Mouse (Mus musculus): ENCODE results near the gene Lgr4. TPM values are rescaled to one million over a fixed set of nuclear protein-coding genes. Genes with fewer than 3 reads are reported as not detected.

Gene Lgr4
- polyA plus RNA-seq, 1 experiment from 2014 or later = 8.1 TPM

DNA sequence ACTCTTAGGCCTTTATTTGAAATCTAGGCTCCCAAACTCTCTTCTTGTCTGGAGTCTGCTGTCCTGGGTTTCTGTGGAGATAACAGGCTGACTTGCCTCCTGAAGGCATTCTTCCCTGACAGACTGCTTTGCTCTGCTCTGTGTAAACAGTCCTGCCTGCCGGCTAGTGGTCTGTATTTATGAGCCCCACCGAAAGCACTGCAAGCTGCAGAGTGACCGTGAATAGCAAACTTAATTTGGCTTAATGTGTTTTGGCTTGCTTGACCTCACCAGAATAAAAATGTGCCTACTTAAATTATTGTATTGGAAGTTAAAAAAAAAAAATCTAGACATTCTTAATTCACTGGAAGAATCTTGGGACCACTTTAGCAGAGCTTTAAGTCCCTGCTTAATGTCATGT lies 71.7 kb downstream of the Lgr4 start:
- Histone ChIP-seq H3K9ac (no peak overlapping the region), H3K9me3 (no peaks in the 10 kb centered on the region), H3K27me3 (replicated peaks) (no peaks in the 10 kb centered on the region), H3K36me3 (replicated peaks) (no peaks in the 10 kb centered on the region), H3K4me1 (0 out of 2 replicates have a peak, but pooled peaks cover 5% of the 10 kb centered on the region), H3K4me2 (no peak overlapping the region), H3K4me3 (no peak overlapping the region), H3K27ac (no peak overlapping the region)
- ATAC-seq (replicated peaks) = no peak; the same call in 1 of the 2 replicates
- WGBS = 0% methylated on average over 3 of the region's 3 CpGs

DNA sequence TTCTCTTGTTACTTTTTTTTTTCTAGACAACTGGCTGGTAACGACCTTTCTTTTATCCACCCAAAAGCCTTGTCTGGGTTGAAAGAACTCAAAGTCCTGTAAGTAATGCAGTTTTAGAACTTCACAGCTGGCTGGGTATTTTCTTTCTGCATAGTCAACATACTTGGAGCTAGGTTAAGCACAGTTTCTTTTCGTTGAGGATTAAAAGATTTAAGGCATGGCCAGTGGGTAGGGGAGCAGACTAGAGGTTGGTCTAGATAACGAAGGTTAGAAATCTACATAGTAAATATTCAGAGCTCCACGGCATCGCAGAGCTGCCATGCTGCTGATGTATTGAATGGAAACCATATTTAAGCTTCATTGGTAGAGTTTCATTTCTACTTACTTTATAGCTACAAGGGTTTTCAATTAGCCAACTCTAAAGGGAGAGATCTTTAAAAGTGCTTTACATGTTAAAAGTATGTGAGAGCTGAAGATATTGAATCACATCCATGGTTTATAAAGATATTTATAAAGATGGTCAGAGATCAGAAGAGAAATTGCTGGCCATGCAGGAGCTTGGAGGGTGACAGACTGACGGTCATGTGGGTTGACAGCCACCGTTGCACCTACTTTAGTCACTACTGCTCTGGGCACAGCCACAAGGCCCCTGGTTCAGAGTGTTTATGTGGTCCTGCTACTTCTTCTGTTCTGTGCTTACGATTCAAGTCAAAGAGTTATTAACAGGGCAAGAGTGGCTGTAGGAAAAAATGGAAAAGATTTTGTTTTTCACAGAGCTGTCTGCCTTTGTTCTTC lies 72.4 kb downstream of the Lgr4 start:
- Histone ChIP-seq H3K9me3 (no peaks in the 10 kb centered on the region), H3K4me3 (no peak overlapping the region), H3K4me1 (0 out of 2 replicates have a peak, but pooled peaks cover 5% of the 10 kb centered on the region), H3K27ac (no peak overlapping the region), H3K9ac (no peak overlapping the region), H3K4me2 (no peak overlapping the region), H3K36me3 (replicated peaks) (no peaks in the 10 kb centered on the region), H3K27me3 (replicated peaks) (no peaks in the 10 kb centered on the region)
- 35% methylated on average over 8 of the region's 8 CpGs for WGBS
- ATAC-seq (replicated peaks) = no peak

DNA sequence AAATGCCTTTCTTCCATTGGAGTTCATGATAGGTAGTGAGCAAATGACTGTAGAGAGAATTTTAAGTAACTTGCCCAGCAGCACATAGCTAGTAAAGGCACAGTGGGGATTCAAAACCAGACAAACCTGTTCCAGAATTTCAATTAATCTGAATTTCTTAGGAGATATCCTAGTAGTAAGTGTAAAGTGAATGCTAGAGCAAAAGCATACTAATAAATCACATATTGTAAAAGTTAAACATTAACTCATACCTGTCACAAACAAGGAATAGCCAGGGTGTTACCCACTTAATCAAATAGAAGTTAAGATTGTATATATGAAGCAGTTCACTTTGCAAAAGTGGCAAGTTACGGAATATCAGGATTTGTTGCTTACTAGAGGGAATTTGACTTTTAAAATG lies 74.3 kb downstream of the Lgr4 start:
- no peak for ATAC-seq (replicated peaks)
- Histone ChIP-seq H3K36me3 (replicated peaks) (no peaks in the 10 kb centered on the region), H3K4me2 (no peak overlapping the region), H3K27me3 (replicated peaks) (no peaks in the 10 kb centered on the region), H3K27ac (no peak overlapping the region), H3K9me3 (no peaks in the 10 kb centered on the region), H3K9ac (no peak overlapping the region), H3K4me3 (no peak overlapping the region), H3K4me1 (0 out of 2 replicates have a peak, but pooled peaks cover 5% of the 10 kb centered on the region)
- 84% methylated on average over 1 of the region's 1 CpGs for WGBS

DNA sequence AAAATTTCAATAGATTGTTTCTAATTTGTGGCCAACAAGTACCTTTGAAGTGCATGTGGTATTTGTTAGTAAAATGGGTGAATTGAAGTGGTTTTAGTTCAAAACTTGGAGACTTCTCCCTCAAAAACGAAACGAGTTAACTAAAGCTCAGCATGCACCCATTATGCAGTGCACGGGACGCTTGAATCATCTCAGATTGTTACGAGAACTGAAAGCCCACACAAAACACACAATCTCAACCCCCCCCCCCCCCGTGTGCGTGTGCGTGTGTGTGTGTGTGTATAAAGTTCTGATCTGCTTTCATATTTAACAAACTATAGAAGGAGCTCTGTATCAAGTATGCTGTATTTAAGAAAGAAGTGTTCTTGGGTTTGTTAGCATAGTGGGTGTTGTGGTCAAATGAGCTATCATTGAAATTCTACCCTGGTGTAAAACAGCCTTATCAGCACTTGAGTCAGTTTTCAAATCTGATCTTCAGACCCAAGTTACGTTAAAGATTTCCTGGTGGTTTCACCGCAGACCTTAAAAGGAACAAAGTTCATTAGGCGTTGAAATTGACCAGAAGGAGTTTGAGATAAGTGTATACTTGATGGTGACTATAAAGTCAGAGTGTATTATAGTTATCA lies 75.1 kb downstream of the Lgr4 start:
- Histone ChIP-seq H3K4me1 (0 out of 2 replicates have a peak, but pooled peaks cover 5% of the 10 kb centered on the region), H3K27ac (no peak overlapping the region), H3K27me3 (replicated peaks) (no peaks in the 10 kb centered on the region), H3K9ac (no peak overlapping the region), H3K9me3 (no peaks in the 10 kb centered on the region), H3K4me2 (no peak overlapping the region), H3K4me3 (no peak overlapping the region), H3K36me3 (replicated peaks) (no peaks in the 10 kb centered on the region)
- WGBS = 50% methylated on average over 11 of the region's 11 CpGs
- ATAC-seq (replicated peaks) = no peak

DNA sequence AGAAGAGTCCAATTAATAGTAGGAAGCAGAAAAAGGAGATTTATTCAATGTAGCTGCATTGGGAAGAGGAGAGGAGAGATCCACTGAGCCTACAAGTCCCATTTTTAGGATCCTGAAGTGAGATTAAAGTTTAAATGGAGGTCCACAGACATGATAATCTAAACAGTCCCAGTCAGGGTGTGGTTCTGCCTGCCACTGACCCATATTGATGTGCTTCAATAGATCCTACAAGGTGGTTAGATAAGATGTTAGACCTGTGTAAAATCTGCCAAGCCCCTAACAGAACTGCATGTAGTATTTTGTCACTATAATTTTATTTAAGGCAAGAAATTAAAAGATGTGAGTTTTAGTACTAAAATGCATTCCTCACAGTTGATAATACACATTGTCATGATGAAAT lies 76.0 kb downstream of the Lgr4 start:
- no peak for ATAC-seq (replicated peaks)
- Histone ChIP-seq H3K9ac (no peak overlapping the region), H3K27me3 (replicated peaks) (no peaks in the 10 kb centered on the region), H3K4me3 (no peak overlapping the region), H3K36me3 (replicated peaks) (no peaks in the 10 kb centered on the region), H3K4me1 (0 out of 2 replicates have a peak, but pooled peaks cover 5% of the 10 kb centered on the region), H3K4me2 (no peak overlapping the region), H3K9me3 (no peaks in the 10 kb centered on the region), H3K27ac (no peak overlapping the region)

DNA sequence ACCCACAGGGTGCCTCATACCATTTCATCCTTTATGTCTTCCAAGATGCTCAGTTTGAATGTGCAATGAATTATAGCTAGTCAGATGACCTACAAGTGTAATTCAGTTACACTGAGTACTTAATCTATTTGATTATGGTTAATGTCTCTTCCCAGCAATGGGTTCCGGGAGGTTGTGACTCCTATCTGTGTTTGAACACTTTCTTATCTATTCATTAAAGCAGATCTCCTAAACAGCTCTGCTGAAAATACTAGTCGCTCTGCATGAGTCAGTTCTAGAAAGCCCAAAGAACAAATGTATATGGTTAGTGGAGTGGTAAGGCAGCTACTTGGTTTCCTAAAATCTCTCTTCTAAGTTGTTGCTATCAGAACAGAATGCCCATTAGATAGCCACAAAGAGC lies 77.6 kb downstream of the Lgr4 start:
- Histone ChIP-seq H3K36me3 (replicated peaks) (no peaks in the 10 kb centered on the region), H3K9ac (no peak overlapping the region), H3K9me3 (no peaks in the 10 kb centered on the region), H3K27ac (no peak overlapping the region), H3K4me1 (no peaks in the 10 kb centered on the region), H3K4me2 (no peak overlapping the region), H3K27me3 (replicated peaks) (no peaks in the 10 kb centered on the region), H3K4me3 (no peak overlapping the region)
- no peak for ATAC-seq (replicated peaks)
- WGBS = 82% methylated on average over 2 of the region's 2 CpGs

DNA sequence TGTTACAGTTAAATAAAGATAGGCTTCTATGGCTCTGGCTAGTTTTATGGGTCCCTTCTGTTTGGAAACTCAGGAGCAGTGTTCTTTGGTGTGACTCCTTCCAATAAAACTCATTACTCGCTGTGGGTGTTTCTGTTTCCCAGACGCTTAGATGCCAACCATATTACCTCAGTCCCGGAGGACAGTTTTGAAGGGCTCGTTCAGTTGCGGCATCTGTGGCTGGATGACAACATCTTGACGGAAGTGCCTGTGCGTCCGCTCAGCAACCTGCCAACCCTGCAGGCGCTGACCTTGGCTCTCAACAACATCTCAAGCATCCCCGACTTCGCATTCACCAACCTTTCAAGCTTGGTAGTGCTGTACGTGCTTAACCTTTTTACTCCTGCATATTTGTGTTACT lies 79.0 kb downstream of the Lgr4 start:
- ATAC-seq (replicated peaks) = no peak
- Histone ChIP-seq H3K4me1 (no peaks in the 10 kb centered on the region), H3K36me3 (replicated peaks) (no peaks in the 10 kb centered on the region), H3K27ac (no peak overlapping the region), H3K4me3 (no peak overlapping the region), H3K27me3 (replicated peaks) (no peaks in the 10 kb centered on the region), H3K4me2 (no peak overlapping the region), H3K9me3 (no peaks in the 10 kb centered on the region), H3K9ac (no peak overlapping the region)
- whole genome bisulfite sequencing = 79% methylated on average over 12 of the region's 12 CpGs

DNA sequence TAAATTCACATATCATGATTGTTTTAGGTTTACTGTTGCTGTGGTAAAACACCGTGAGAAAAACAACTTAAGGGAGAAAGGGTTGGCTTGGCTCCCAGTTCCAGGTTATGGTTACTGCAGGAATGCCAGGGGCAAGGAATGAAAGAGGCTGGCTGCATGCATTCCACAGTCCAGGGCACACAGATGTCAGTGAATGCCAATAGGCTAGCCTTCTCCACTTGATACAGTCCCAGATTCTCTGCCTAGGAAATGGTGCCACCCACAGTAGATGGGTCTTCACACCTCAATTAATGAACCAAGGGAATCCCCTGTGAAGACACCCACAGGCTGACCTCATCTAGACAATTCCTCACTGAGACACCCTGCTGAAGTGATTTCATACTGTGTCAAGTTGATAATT lies 87.2 kb downstream of the Lgr4 start:
- 76% methylated on average over 1 of the region's 1 CpGs for WGBS
- ATAC-seq (replicated peaks) = no peak
- H3K27ac ChIP-seq = no peak overlapping the region
- H3K4me3 ChIP-seq = no peak overlapping the region
- H3K9ac ChIP-seq = no peak overlapping the region
- H3K27me3 ChIP-seq (replicated peaks) = no peaks in the 10 kb centered on the region
- no peaks in the 10 kb centered on the region for H3K36me3 ChIP-seq (replicated peaks)
- no peaks in the 10 kb centered on the region for H3K9me3 ChIP-seq
- H3K4me2 ChIP-seq = no peak overlapping the region
- H3K4me1 ChIP-seq = no peaks in the 10 kb centered on the region

DNA sequence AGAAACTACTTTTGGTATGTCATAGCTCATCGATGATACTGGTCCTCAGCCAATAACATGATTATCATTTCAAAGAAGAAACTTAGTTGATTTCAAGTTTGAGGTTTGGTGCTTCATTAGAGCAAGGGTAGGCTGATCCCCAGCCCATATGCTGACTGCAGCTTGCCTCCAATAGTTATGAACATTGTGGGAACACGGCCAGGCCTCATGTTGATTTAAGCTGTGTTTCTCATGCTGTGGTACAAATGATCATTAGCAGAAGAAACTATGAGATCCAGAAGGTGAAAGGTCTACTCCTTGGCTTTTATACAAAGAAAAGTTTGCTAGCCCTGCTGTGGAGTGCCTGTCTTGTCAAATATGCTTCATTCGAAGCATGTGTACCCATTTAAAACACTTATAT lies 87.7 kb downstream of the Lgr4 start:
- Histone ChIP-seq H3K9ac (no peak overlapping the region), H3K36me3 (replicated peaks) (no peaks in the 10 kb centered on the region), H3K27ac (no peak overlapping the region), H3K4me2 (no peak overlapping the region), H3K4me3 (no peak overlapping the region), H3K9me3 (no peaks in the 10 kb centered on the region), H3K4me1 (no peaks in the 10 kb centered on the region), H3K27me3 (replicated peaks) (no peaks in the 10 kb centered on the region)
- WGBS = 72% methylated on average over 3 of the region's 3 CpGs
- ATAC-seq (replicated peaks) = no peak

DNA sequence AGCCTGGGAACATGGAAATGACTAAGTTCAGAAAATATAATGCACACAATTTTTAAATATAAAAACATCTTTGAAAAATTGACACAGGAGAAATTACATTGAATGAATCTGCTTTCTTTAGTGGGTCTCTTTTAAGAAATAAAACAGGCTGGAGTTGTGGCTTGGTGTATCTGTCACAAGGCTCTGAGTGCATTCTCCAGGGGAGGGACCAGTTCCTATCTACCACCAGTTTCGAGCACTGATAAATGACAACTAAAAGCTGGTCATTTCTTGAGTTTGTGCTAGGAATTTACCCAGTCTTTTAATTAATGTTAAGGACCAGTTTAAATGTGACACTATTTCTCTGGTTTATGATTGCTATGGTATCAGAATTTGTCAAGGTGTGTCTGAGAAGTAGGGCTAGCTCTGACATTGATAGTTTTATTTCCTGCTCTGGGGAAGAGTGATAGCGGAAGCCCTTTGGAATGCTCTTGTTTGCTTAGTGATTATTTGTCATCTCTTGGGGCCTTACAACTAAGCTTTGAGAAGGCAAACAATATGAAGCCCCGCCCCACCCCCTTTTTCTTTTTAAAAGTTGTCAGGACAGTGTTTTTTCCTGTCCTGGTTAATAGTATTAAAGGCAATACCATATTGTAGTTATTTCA lies 88.3 kb downstream of the Lgr4 start:
- 90% methylated on average over 3 of the region's 3 CpGs for WGBS
- Histone ChIP-seq H3K4me3 (no peak overlapping the region), H3K4me1 (no peaks in the 10 kb centered on the region), H3K9ac (no peak overlapping the region), H3K36me3 (replicated peaks) (no peaks in the 10 kb centered on the region), H3K9me3 (no peaks in the 10 kb centered on the region), H3K4me2 (no peak overlapping the region), H3K27me3 (replicated peaks) (no peaks in the 10 kb centered on the region), H3K27ac (no peak overlapping the region)
- ATAC-seq (replicated peaks) = no peak

DNA sequence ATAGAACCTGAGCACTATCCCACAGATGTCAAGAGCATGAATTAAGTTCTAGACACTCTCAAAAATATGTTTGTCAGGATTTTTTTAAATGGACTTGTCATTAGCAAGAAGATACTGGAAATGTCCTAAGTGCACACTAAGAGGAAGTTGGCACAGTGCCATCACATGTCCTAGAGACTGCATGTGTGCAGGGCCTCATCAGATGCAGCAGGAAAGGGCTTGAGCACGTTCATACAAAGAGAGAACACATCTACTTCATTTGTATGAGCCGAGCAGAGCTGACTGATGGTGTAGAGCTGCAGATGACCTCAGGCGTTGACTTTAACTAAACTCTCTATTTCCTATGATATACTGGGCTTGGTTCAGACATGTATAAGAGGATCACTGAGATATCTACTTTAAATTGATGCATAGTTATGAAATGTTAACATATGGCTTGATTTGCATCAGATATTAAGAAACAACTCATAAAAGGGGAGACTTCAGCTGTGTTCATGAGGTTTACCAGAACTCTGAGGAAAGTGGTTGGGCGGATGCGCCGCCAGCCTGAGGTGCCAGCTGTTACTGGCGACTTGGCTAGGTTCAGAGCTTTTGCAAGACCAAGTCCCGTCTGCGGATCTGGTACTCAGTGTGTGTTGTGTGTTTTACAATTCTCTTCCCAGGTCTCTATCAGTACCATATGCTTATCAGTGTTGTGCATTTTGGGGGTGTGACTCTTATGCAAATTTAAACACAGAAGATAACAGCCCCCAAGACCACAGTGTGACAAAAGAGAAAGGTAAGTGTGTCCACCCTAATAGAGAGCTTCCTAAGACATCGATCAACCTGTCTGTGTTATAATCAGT lies 90.2 kb downstream of the Lgr4 start:
- WGBS = 91% methylated on average over 10 of the region's 10 CpGs

DNA sequence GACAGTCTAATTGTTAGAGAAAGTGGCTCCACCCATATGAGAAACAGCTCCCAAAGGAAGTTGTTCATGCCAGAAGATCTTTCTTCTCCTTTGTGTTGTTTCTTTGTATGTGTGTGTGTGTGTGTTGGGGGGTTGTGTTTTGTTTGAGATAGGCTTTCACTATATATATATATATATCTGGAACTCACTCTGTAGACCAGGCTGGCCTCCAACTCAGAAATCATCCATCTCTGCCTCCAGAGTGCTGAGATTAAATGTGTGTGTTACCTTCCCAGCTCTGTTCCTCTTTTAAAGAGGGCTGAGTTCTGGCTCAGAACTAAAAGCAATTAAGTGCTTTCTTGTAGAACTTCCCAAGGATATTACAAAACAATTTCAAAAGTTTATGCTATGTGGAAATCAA lies 92.0 kb downstream of the Lgr4 start:
- H3K9me3 ChIP-seq = no peaks in the 10 kb centered on the region
- no peak overlapping the region for H3K27ac ChIP-seq
- no peaks in the 10 kb centered on the region for H3K27me3 ChIP-seq (replicated peaks)
- no peaks in the 10 kb centered on the region for H3K4me1 ChIP-seq
- ATAC-seq (replicated peaks) = no peak
- no peak overlapping the region for H3K4me2 ChIP-seq
- H3K36me3 ChIP-seq (replicated peaks) = no peaks in the 10 kb centered on the region; the same call in 1 of the 2 replicates
- no peak overlapping the region for H3K9ac ChIP-seq
- H3K4me3 ChIP-seq = no peak overlapping the region

More for the DNA sequence above, 90.2 kb downstream of the Lgr4 start:
- ATAC-seq (replicated peaks) = no peak
- Histone ChIP-seq H3K9me3 (no peaks in the 10 kb centered on the region), H3K4me1 (no peaks in the 10 kb centered on the region), H3K4me2 (no peak overlapping the region), H3K27me3 (replicated peaks) (no peaks in the 10 kb centered on the region), H3K9ac (no peak overlapping the region), H3K4me3 (no peak overlapping the region), H3K27ac (no peak overlapping the region), H3K36me3 (replicated peaks) (no peaks in the 10 kb centered on the region; the same call in 1 of the 2 replicates)
